ENCODE assay signal across 8 mouse cellular contexts in genomic region chr13:48573525-48574355, GRCm38 (mm10). TPM values are rescaled to one million over a fixed set of nuclear protein-coding genes. Genes with fewer than 3 reads are reported as not detected.
DNase-seq lines count a peak whose midpoint lies in the region; ATAC-seq and TF ChIP-seq lines count a peak whose summit lies in the region.

No protein-coding gene starts in this region.

- peaks cover 21% of the 10 kb centered on the region for H3K36me3 ChIP-seq in embryonic facial prominence, embryonic 13.5 days
- no peaks in the 10 kb centered on the region for H3K36me3 ChIP-seq in embryonic facial prominence, embryonic 10.5 days (replicated peaks)
- no peaks in the 10 kb centered on the region for H3K36me3 ChIP-seq in ES-E14 (ENCODE audit: control insufficient read depth, insufficient read depth, low read length, poor library complexity, severe bottlenecking)
- H3K36me3 ChIP-seq in intestine, postnatal 0 days (ENCODE audit: control insufficient read depth, insufficient read depth), result no peaks in the 10 kb centered on the region

- no peak for TF ChIP-seq CTCF in intestine, postnatal 0 days (IDR thresholded peaks at IDR 0.05; ENCODE audit: low read depth)

- H3K4me2 ChIP-seq in embryonic facial prominence, embryonic 13.5 days, result peak overlapping the region; percentile 7; the same call in 1 of the 2 replicates
- peak overlapping the region; percentile 43 for H3K4me2 ChIP-seq in intestine, postnatal 0 days (replicated peaks; ENCODE audit: low read depth)

- H3K9me3 ChIP-seq in embryonic facial prominence, embryonic 13.5 days, result no peaks in the 10 kb centered on the region
- no peaks in the 10 kb centered on the region for H3K9me3 ChIP-seq in embryonic facial prominence, embryonic 10.5 days
- no peaks in the 10 kb centered on the region for H3K9me3 ChIP-seq in ES-E14 (ENCODE audit: control insufficient read depth, insufficient read depth, low read depth, low read length)
- H3K9me3 ChIP-seq in intestine, postnatal 0 days (ENCODE audit: control insufficient read depth), result no peaks in the 10 kb centered on the region

- H3K4me1 ChIP-seq in embryonic facial prominence, embryonic 13.5 days, result peaks cover 8% of the 10 kb centered on the region; the same call in 1 of the 2 replicates
- peaks cover 13% of the 10 kb centered on the region for H3K4me1 ChIP-seq in embryonic facial prominence, embryonic 10.5 days
- no peaks in the 10 kb centered on the region for H3K4me1 ChIP-seq in ES-E14 (ENCODE audit: control insufficient read depth in 2 of 2, insufficient read depth in 2 of 2, low read length in 2 of 2, poor library complexity in 1 of 2)
- no peaks in the 10 kb centered on the region for H3K4me1 ChIP-seq in intestine, postnatal 0 days (replicated peaks; ENCODE audit: control insufficient read depth, insufficient read depth, low read length)

- in situ Hi-C loops in ES-E14 (cut with MboI; ENCODE audit: low sequenced_read_pairs in 2 of 2, unreplicated experiment in 2 of 2), result no loop called here

- no peak overlapping the region for H3K27ac ChIP-seq in embryonic facial prominence, embryonic 13.5 days
- H3K27ac ChIP-seq in embryonic facial prominence, embryonic 10.5 days (replicated peaks), result no peak overlapping the region
- H3K27ac ChIP-seq in ES-E14 (ENCODE audit: insufficient read depth, low read depth, low read length, poor library complexity, severe bottlenecking), result no peak overlapping the region
- no peak overlapping the region for H3K27ac ChIP-seq in intestine, postnatal 0 days (ENCODE audit: low read depth, low read length)

- no peak for DNase-seq in embryonic facial prominence, embryonic 10.5 days (ENCODE audit: low spot score)
- DNase-seq in ES-E14 (ENCODE audit: low read depth, low spot score), result no peak
- peak; percentile 54 to 78 for DNase-seq in lung, postnatal 4 days
- DNase-seq in right cerebral cortex, adult 2 months (ENCODE audit: low spot score in 2 of 2), result no peak
- DNase-seq in layer of hippocampus, postnatal 14 days (ENCODE audit: low spot score in 2 of 2), result no peak
- DNase-seq in ovary, postnatal 36 days (ENCODE audit: low spot score), result no peak

- no peak for ATAC-seq in embryonic facial prominence, embryonic 13.5 days (ENCODE audit: insufficient number of reproducible peaks, insufficient read depth, low FRiP score, low TSS enrichment, low read depth)
- ATAC-seq in intestine, postnatal 0 days, result no peak

- no peak overlapping the region for H3K9ac ChIP-seq in embryonic facial prominence, embryonic 13.5 days
- 0 out of 2 replicates have a peak overlapping the region, but pooled peaks have one; percentile 20 for H3K9ac ChIP-seq in ES-E14 (ENCODE audit: insufficient read depth, low read depth, low read length, poor library complexity, severe bottlenecking)
- no peak overlapping the region; the same call in 1 of the 2 replicates for H3K9ac ChIP-seq in intestine, postnatal 0 days (ENCODE audit: low read depth, low read length)

- 45% methylated on average over 19 of the region's 19 CpGs for WGBS in embryonic facial prominence, embryonic 13.5 days
- WGBS in embryonic facial prominence, embryonic 10.5 days, result 59% methylated on average over 19 of the region's 19 CpGs
- 36% methylated on average over 19 of the region's 19 CpGs for WGBS in intestine, postnatal 0 days

- no peak overlapping the region for H3K4me3 ChIP-seq in embryonic facial prominence, embryonic 13.5 days
- H3K4me3 ChIP-seq in embryonic facial prominence, embryonic 10.5 days, result no peak overlapping the region
- no peak overlapping the region for H3K4me3 ChIP-seq in ES-E14 (ENCODE audit: insufficient read depth in 1 of 2, low read depth in 1 of 2, low read length in 2 of 2, poor library complexity in 1 of 2, severe bottlenecking in 1 of 2)
- no peak overlapping the region for H3K4me3 ChIP-seq in intestine, postnatal 0 days (ENCODE audit: low read depth, low read length)

- no peaks in the 10 kb centered on the region for H3K27me3 ChIP-seq in embryonic facial prominence, embryonic 13.5 days
- H3K27me3 ChIP-seq in embryonic facial prominence, embryonic 10.5 days (replicated peaks; ENCODE audit: low read depth, poor library complexity, severe bottlenecking), result no peaks in the 10 kb centered on the region
- H3K27me3 ChIP-seq in intestine, postnatal 0 days (replicated peaks; ENCODE audit: control insufficient read depth, insufficient read depth, low read length), result no peaks in the 10 kb centered on the region

TF ChIP-seq in ES-E14, 5 proteins besides CTCF, POLR2A, EP300 and RAD21:
- TF ChIP-seq ZNF384 (IDR thresholded peaks at IDR 0.05; ENCODE audit: low read depth, low read length) (no peak), CHD2 (IDR thresholded peaks at IDR 0.05; ENCODE audit: low read depth, low read length) (no peak), HCFC1 (IDR thresholded peaks at IDR 0.05; ENCODE audit: borderline replicate concordance, insufficient read depth, low read length) (no peak), MAFK (IDR thresholded peaks at IDR 0.05; ENCODE audit: insufficient read depth, low read depth, low read length) (no peak), ZC3H11A (IDR thresholded peaks at IDR 0.05; ENCODE audit: borderline replicate concordance, low read depth, low read length) (no peak)
TF ChIP-seq in ES-E14: peak in this region for 0.

RNA-seq across cellular contexts. Expression of gene Ptpdc1, which starts 51.7 kb away (rescaled TPM):
- 21.2 and 27.2 TPM in 2 replicates for polyA plus RNA-seq in embryonic facial prominence, embryonic 13.5 days (2015; fragmentation: Nextera tagmentation; extraction: Ambion mirVana)
- 7.7 and 10.5 TPM in 2 replicates for polyA plus RNA-seq in embryonic facial prominence, embryonic 10.5 days (2016; fragmentation: Nextera tagmentation; extraction: Ambion mirVana)
- total RNA-seq in ES-E14 (2012; rRNA removed), result 5.2 and 6.4 TPM in 2 replicates
- polyA plus RNA-seq in intestine, postnatal 0 days (2015; fragmentation: Nextera tagmentation; extraction: Ambion mirVana), result 1.9 and 2.5 TPM in 2 replicates
- total RNA-seq in layer of hippocampus, postnatal 14 days (2021), result 10 to 100 TPM; 38.2 to 43.0 TPM

Comparison
In these comparisons a context has a peak if more than half of its experiments do, and no peak if none do; other contexts are left out.
1. DNase-seq: peak in lung, postnatal 4 days (2 of 2); none in embryonic facial prominence, embryonic 10.5 days (single experiment), ES-E14 (single experiment), right cerebral cortex, adult 2 months (0 of 2), layer of hippocampus, postnatal 14 days (0 of 2) and ovary, postnatal 36 days (single experiment).